Mouse (Mus musculus) thymus, adult 18-20 months (tissue): ENCODE measurements around the gene Ssxb1.
"Not testable (repeated sequence)": the region's sequence is repeated elsewhere in the genome, so short reads cannot be mapped to it uniquely, and the experiment has no call there.

Experiments
- DNase-seq, 2 experiments: peaks; one replicate each; pipeline ENCODE4 v3.0.0; 2022; ENCODE audit warnings: mixed read lengths in 2 of 2

Ssxb1 gene

GRCm38 (mm10) chrX:8413005-8413404 lies at the start of gene Ssxb1:
Gene Ssxb1 (plus strand): TSS chrX:8413305.
- not testable (repeated sequence) for DNase-seq

- not testable (repeated sequence) for DNase-seq
Measured at GRCm38 (mm10) chrX:8366678-8367077, 46.4 kb upstream of the Ssxb1 start, which contains the start of gene Ssxb9. Gene Ssxb9 (plus strand): TSS chrX:8366978.

GRCm38 (mm10) chrX:8461626-8462025 lies 48.5 kb downstream of the Ssxb1 start, which contains the start of gene Ssxb2:
Gene Ssxb2 (minus strand): TSS chrX:8461726.
- DNase-seq = not testable (repeated sequence)
